Mouse (Mus musculus) forebrain, embryonic 11.5 days (tissue): ENCODE data around the gene Ccdc173. TPM values are rescaled to one million over a fixed set of nuclear protein-coding genes. Genes with fewer than 3 reads are reported as not detected.
A peak's percentile ranks its signal among the peaks of the same experiment; 100 is the strongest.

ENCODE experiments used
- ATAC-seq: fragments of 200-750 bp; cut with Nextera tagmentation; replicated peaks from 2 replicates; pipeline ENCODE4 v1.8.0; 2017; ENCODE audit warnings: moderate TSS enrichment; ENCODE audit not compliant: low FRiP score
- DNase-seq: peaks from one replicate; pipeline ENCODE4 v3.0.0-alpha.2; 2017; ENCODE audit warnings: low spot score
- H3K27ac ChIP-seq: fragments of 300-500 bp; sonication (generic); 2 replicates; pipeline ENCODE4 v1.5.1; 2014; ENCODE audit warnings: low read depth, low read length
- H3K27me3 ChIP-seq: fragments of 300-500 bp; sonication (generic); 2 replicates; pipeline ENCODE4 v1.6.1; 2014; ENCODE audit warnings: mild to moderate bottlenecking, low read length, mixed read lengths; ENCODE audit not compliant: control insufficient read depth, insufficient read depth
- H3K36me3 ChIP-seq: fragments of 300-500 bp; sonication (generic); 2 replicates; pipeline ENCODE4 v1.6.1; 2014; ENCODE audit warnings: mild to moderate bottlenecking, low read length, moderate library complexity, mixed read lengths; ENCODE audit not compliant: control insufficient read depth, insufficient read depth
- H3K4me1 ChIP-seq: fragments of 300-500 bp; sonication (generic); replicated peaks from 2 replicates; pipeline ENCODE4 v1.6.1; 2014; ENCODE audit warnings: low read length, mixed read lengths; ENCODE audit not compliant: control insufficient read depth, insufficient read depth
- H3K4me2 ChIP-seq: fragments of 300-500 bp; sonication (generic); 2 replicates; pipeline ENCODE4 v1.6.1; 2014; ENCODE audit warnings: low read depth, mild to moderate bottlenecking, low read length, moderate library complexity, mixed read lengths; ENCODE audit not compliant: severe bottlenecking
- H3K4me3 ChIP-seq: fragments of 300-500 bp; sonication (generic); 2 replicates; pipeline ENCODE4 v1.5.1; 2014; ENCODE audit warnings: low read depth, low read length
- H3K9ac ChIP-seq: fragments of 300-500 bp; sonication (generic); 2 replicates; pipeline ENCODE4 v1.6.1; 2014; ENCODE audit warnings: low read length
- H3K9me3 ChIP-seq: fragments of 300-500 bp; sonication (generic); 2 replicates; pipeline ENCODE4 v1.6.1; 2016; ENCODE audit warnings: low read length, mixed read lengths; ENCODE audit not compliant: control insufficient read depth
- WGBS: fragments of 180-500 bp; shearing (Covaris S2); extraction: QIAGEN DNeasy Blood & Tissue Kit; methylation state at CpG from one replicate; pipeline ENCODE4 v1.1.7; 2014; 5-methylcytosine and 5-hydroxymethylcytosine counted together
- polyA plus RNA-seq: library from polyadenylated mRNA; unstranded; fragments of >200 nt; fragmentation: Nextera tagmentation; extraction: Ambion mirVana; gene quantifications from 2 replicates; pipeline ENCODE4 v1.2.1, GENCODE M21; 2014

The Ccdc173 gene
- 4.2 and 4.8 TPM in 2 replicates for polyA plus RNA-seq

GRCm38 (mm10) chr2:69789429-69790069, at the start of gene Ccdc173, which contains the start of gene Phospho2:
Ccdc173 (minus strand) TSS chr2:69789575.
Phospho2 (plus strand) TSS chr2:69789623.
- Histone ChIP-seq H3K4me3 (peak within 1 kb of the TSS; percentile 49), H3K27me3 (no peaks in the 10 kb centered on the region), H3K4me2 (peak within 1 kb of the TSS; percentile 81), H3K9ac (peak within 1 kb of the TSS; percentile 65), H3K4me1 (no peaks in the 10 kb centered on the region), H3K36me3 (no peaks in the 10 kb centered on the region; the same call in 1 of the 2 replicates), H3K27ac (peak within 1 kb of the TSS; percentile 52; the same call in 1 of the 2 replicates), H3K9me3 (no peaks in the 10 kb centered on the region)
- DNase-seq (peak; percentile 99), ATAC-seq (peak; percentile 95)
- 1% methylated on average over 48 of the region's 48 CpGs for WGBS

GRCm38 (mm10) chr2:69838707-69839106, 49.3 kb upstream of the Ccdc173 start:
- H3K4me2 ChIP-seq = no peak overlapping the region
- H3K27me3 ChIP-seq = no peaks in the 10 kb centered on the region
- no peaks in the 10 kb centered on the region for H3K9me3 ChIP-seq
- H3K9ac ChIP-seq = no peak overlapping the region
- no peak overlapping the region for H3K4me3 ChIP-seq
- no peak for ATAC-seq
- no peaks in the 10 kb centered on the region; the same call in 1 of the 2 replicates for H3K36me3 ChIP-seq
- no peak overlapping the region for H3K27ac ChIP-seq
- DNase-seq = no peak
- H3K4me1 ChIP-seq = no peaks in the 10 kb centered on the region

- Histone ChIP-seq H3K36me3 (no peaks in the 10 kb centered on the region; the same call in 1 of the 2 replicates), H3K4me3 (no peak overlapping the region), H3K4me2 (no peak overlapping the region), H3K4me1 (no peaks in the 10 kb centered on the region), H3K9me3 (no peaks in the 10 kb centered on the region), H3K9ac (no peak overlapping the region), H3K27ac (no peak overlapping the region), H3K27me3 (no peaks in the 10 kb centered on the region)
- ATAC-seq = 0 out of 2 replicates have a peak, but pooled peaks have one; percentile 5
- no peak for DNase-seq
- WGBS = 34% methylated on average over 3 of the region's 3 CpGs
These were observed 48.6 kb upstream of the Ccdc173 start for GRCm38 (mm10) chr2:69837996-69838395.

GRCm38 (mm10) chr2:69837244-69837967, 48.0 kb upstream of the Ccdc173 start:
- Histone ChIP-seq H3K9ac (no peak overlapping the region), H3K27me3 (no peaks in the 10 kb centered on the region), H3K27ac (no peak overlapping the region), H3K4me2 (no peak overlapping the region), H3K9me3 (no peaks in the 10 kb centered on the region), H3K4me3 (no peak overlapping the region), H3K36me3 (no peaks in the 10 kb centered on the region; the same call in 1 of the 2 replicates), H3K4me1 (no peaks in the 10 kb centered on the region)
- WGBS = 78% methylated on average over 7 of the region's 7 CpGs
- ATAC-seq (0 out of 2 replicates have a peak, but pooled peaks have one; percentile 39), DNase-seq (no peak)

GRCm38 (mm10) chr2:69830116-69830515, 40.7 kb upstream of the Ccdc173 start:
- ATAC-seq (no peak), DNase-seq (no peak)
- no peak overlapping the region for H3K9ac ChIP-seq
- no peak overlapping the region for H3K4me2 ChIP-seq
- no peaks in the 10 kb centered on the region for H3K27me3 ChIP-seq
- no peaks in the 10 kb centered on the region for H3K9me3 ChIP-seq
- no peaks in the 10 kb centered on the region; the same call in 1 of the 2 replicates for H3K36me3 ChIP-seq
- H3K27ac ChIP-seq = no peak overlapping the region
- 92% methylated on average over 8 of the region's 8 CpGs for WGBS
- no peak overlapping the region for H3K4me3 ChIP-seq
- H3K4me1 ChIP-seq = no peaks in the 10 kb centered on the region; the same call in 1 of the 2 replicates

- WGBS = 95% methylated on average over 2 of the region's 2 CpGs
- no peak overlapping the region for H3K4me2 ChIP-seq
- no peaks in the 10 kb centered on the region for H3K27me3 ChIP-seq
- no peaks in the 10 kb centered on the region for H3K9me3 ChIP-seq
- no peaks in the 10 kb centered on the region; the same call in 1 of the 2 replicates for H3K36me3 ChIP-seq
- H3K4me3 ChIP-seq = no peak overlapping the region
- no peak for ATAC-seq
- H3K27ac ChIP-seq = no peak overlapping the region
- no peak for DNase-seq
- no peaks in the 10 kb centered on the region; the same call in 1 of the 2 replicates for H3K4me1 ChIP-seq
- no peak overlapping the region for H3K9ac ChIP-seq
These were observed 40.3 kb upstream of the Ccdc173 start for GRCm38 (mm10) chr2:69829680-69830079.

- Histone ChIP-seq H3K4me2 (no peak overlapping the region), H3K27me3 (no peaks in the 10 kb centered on the region), H3K9ac (no peak overlapping the region), H3K27ac (no peak overlapping the region), H3K4me1 (no peaks in the 10 kb centered on the region; the same call in 1 of the 2 replicates), H3K36me3 (no peaks in the 10 kb centered on the region), H3K9me3 (no peaks in the 10 kb centered on the region), H3K4me3 (no peak overlapping the region)
- WGBS = 47% methylated on average over 7 of the region's 7 CpGs
- DNase-seq = no peak
- no peak for ATAC-seq
These were observed 38.7 kb upstream of the Ccdc173 start for GRCm38 (mm10) chr2:69828031-69828430.

- H3K27ac ChIP-seq = no peak overlapping the region
- no peaks in the 10 kb centered on the region for H3K9me3 ChIP-seq
- no peak overlapping the region for H3K9ac ChIP-seq
- DNase-seq = no peak
- 71% methylated on average over 2 of the region's 2 CpGs for WGBS
- H3K4me1 ChIP-seq = no peaks in the 10 kb centered on the region; the same call in 1 of the 2 replicates
- no peak overlapping the region for H3K4me2 ChIP-seq
- H3K27me3 ChIP-seq = no peaks in the 10 kb centered on the region
- H3K4me3 ChIP-seq = no peak overlapping the region
- no peaks in the 10 kb centered on the region for H3K36me3 ChIP-seq
- no peak for ATAC-seq
These were observed 37.0 kb upstream of the Ccdc173 start for GRCm38 (mm10) chr2:69826380-69826779.
